Mouse (Mus musculus): ENCODE measurements around the gene Shmt2. TPM values are rescaled to one million over a fixed set of nuclear protein-coding genes. Genes with fewer than 3 reads are reported as not detected.

The Shmt2 gene
- polyA plus RNA-seq, 1 experiment from 2014 or later, result 116 TPM

Other genes starting within 250 kb of the Shmt2 start
- 19.6 and 20.8 TPM in 2 replicates for gene Mbd6, start 233.4 kb downstream of the Shmt2 start, polyA plus RNA-seq (2015; fragmentation: Nextera tagmentation; extraction: Ambion mirVana)
- gene Mars, start 210.7 kb downstream of the Shmt2 start, polyA plus RNA-seq (2015; fragmentation: Nextera tagmentation; extraction: Ambion mirVana), result 101 and 105 TPM in 2 replicates
- gene Arhgap9, start 200.5 kb downstream of the Shmt2 start, polyA plus RNA-seq (2015; fragmentation: Nextera tagmentation; extraction: Ambion mirVana), result 5.1 and 5.2 TPM in 2 replicates
- gene Gli1, start 180.5 kb downstream of the Shmt2 start, polyA plus RNA-seq (2015; fragmentation: Nextera tagmentation; extraction: Ambion mirVana), result 15.7 and 16.1 TPM in 2 replicates
- 0.05 and 0.07 TPM in 2 replicates for gene Inhbe, start 168.0 kb downstream of the Shmt2 start, polyA plus RNA-seq (2015; fragmentation: Nextera tagmentation; extraction: Ambion mirVana)
- gene Inhbc, start 152.0 kb downstream of the Shmt2 start, polyA plus RNA-seq (2015; fragmentation: Nextera tagmentation; extraction: Ambion mirVana), result 0.12 TPM in 1 of 2 replicates, not detected in the other
- 40.0 and 40.1 TPM in 2 replicates for gene R3hdm2, start 142.1 kb downstream of the Shmt2 start, polyA plus RNA-seq (2015; fragmentation: Nextera tagmentation; extraction: Ambion mirVana)
- gene Stac3, start 20.8 kb downstream of the Shmt2 start, polyA plus RNA-seq (2015; fragmentation: Nextera tagmentation; extraction: Ambion mirVana), result 22.7 and 26.0 TPM in 2 replicates
- gene Ndufa4l2, start 7.5 kb downstream of the Shmt2 start, polyA plus RNA-seq (2015; fragmentation: Nextera tagmentation; extraction: Ambion mirVana), result 272 and 311 TPM in 2 replicates
- 8.0 and 9.2 TPM in 2 replicates for gene Nxph4, start 12.1 kb upstream of the Shmt2 start, polyA plus RNA-seq (2015; fragmentation: Nextera tagmentation; extraction: Ambion mirVana)
- gene Lrp1, start 98.7 kb upstream of the Shmt2 start, polyA plus RNA-seq (2015; fragmentation: Nextera tagmentation; extraction: Ambion mirVana), result 161 and 163 TPM in 2 replicates
- gene Stat6, start 120.5 kb upstream of the Shmt2 start, polyA plus RNA-seq (2015; fragmentation: Nextera tagmentation; extraction: Ambion mirVana), result 35.3 and 36.2 TPM in 2 replicates
- 10.1 and 11.3 TPM in 2 replicates for gene Nemp1, start 144.5 kb upstream of the Shmt2 start, polyA plus RNA-seq (2015; fragmentation: Nextera tagmentation; extraction: Ambion mirVana)
- 30.8 and 33.2 TPM in 2 replicates for gene Nab2, start 146.1 kb upstream of the Shmt2 start, polyA plus RNA-seq (2015; fragmentation: Nextera tagmentation; extraction: Ambion mirVana)
- 0.49 and 0.57 TPM in 2 replicates for gene Myo1a, start 182.7 kb upstream of the Shmt2 start, polyA plus RNA-seq (2015; fragmentation: Nextera tagmentation; extraction: Ambion mirVana)
- gene Tac2, start 202.0 kb upstream of the Shmt2 start, polyA plus RNA-seq (2015; fragmentation: Nextera tagmentation; extraction: Ambion mirVana), result 0.25 TPM in 1 of 2 replicates, not detected in the other
- gene Zbtb39, start 217.1 kb upstream of the Shmt2 start, polyA plus RNA-seq (2015; fragmentation: Nextera tagmentation; extraction: Ambion mirVana), result 3.1 and 3.2 TPM in 2 replicates
- gene Gpr182, start 229.3 kb upstream of the Shmt2 start, polyA plus RNA-seq (2015; fragmentation: Nextera tagmentation; extraction: Ambion mirVana), result 1.5 and 2.0 TPM in 2 replicates
- gene Rdh1, start 237.3 kb upstream of the Shmt2 start, polyA plus RNA-seq (2015; fragmentation: Nextera tagmentation; extraction: Ambion mirVana), result 0.36 and 0.38 TPM in 2 replicates
- gene Rdh16f1, start 237.3 kb upstream of the Shmt2 start, polyA plus RNA-seq (2015; fragmentation: Nextera tagmentation; extraction: Ambion mirVana), result 1.9 and 2.1 TPM in 2 replicates